In the genomic region with DNA sequence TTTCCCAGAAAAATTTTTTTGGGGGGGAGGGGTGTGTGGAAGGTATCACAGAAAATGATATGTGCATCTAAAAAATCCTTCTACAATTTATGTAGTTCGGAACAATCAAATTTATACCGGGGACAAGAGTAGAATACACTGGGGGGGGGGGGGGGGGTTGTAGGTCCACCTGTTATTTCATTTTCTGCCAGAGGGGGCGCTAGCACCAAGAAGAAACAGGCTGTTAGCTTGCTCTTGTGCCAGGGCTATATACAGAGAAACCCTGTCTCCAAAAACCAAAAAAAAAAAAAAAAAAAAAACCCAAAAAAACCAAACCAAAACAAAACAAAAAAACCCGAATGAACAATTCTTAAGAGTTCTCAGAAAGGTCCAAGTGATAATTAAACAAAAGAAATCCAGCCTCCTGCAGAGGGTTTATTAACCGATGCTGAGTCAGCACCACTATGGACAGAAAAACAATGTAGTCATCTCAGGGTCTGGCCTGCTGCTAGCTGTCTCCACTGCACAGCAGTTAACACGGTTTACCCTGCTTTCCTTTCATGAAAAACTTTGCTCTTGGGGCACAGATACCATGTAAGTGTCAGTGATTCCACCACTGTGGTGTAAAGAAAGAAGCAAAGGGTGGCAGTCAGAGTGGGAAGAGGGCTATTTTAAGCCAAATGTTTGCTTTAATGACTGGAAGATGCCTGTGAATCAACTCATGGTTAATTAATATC, we compare ENCODE assay signal across 1 mouse cellular context.
TF ChIP-seq lines count a peak whose summit lies in the region.

No protein-coding gene starts in this region.

TF ChIP-seq in MEL, 35 proteins besides CTCF, POLR2A, EP300 and RAD21 (continued from another document):
- TF ChIP-seq E2F4 (IDR thresholded peaks at IDR 0.05; ENCODE audit: borderline replicate concordance, low read depth, low read length) (no peak), GABPA (IDR thresholded peaks at IDR 0.05; ENCODE audit: low read depth, low read length) (no peak), ZMIZ1 (IDR thresholded peaks at IDR 0.05; ENCODE audit: low read depth, low read length) (no peak), ZKSCAN1 (IDR thresholded peaks at IDR 0.05; ENCODE audit: low read depth, low read length) (no peak), MAZ (IDR thresholded peaks at IDR 0.05; ENCODE audit: low read depth, low read length) (no peak), MAFK (IDR thresholded peaks at IDR 0.05; ENCODE audit: borderline replicate concordance, low read depth, low read length) (peak; percentile 97), HCFC1 (IDR thresholded peaks at IDR 0.05; ENCODE audit: low read depth, low read length) (0 out of 2 replicates have a peak, but pooled peaks have one; percentile 43), MEF2A (IDR thresholded peaks at IDR 0.05; ENCODE audit: extremely low read depth, insufficient replicate concordance, low read depth, low read length, poor library complexity, severe bottlenecking) (no peak), UBTF (IDR thresholded peaks at IDR 0.05; ENCODE audit: borderline replicate concordance, insufficient read depth, low read depth, low read length) (no peak), CHD2 (IDR thresholded peaks at IDR 0.05; ENCODE audit: low read length) (no peak), USF1 (IDR thresholded peaks at IDR 0.05; ENCODE audit: low read depth, low read length) (no peak), USF2 (IDR thresholded peaks at IDR 0.05; ENCODE audit: borderline replicate concordance in 1 of 2, insufficient read depth in 1 of 2, low read depth in 1 of 2, low read length in 2 of 2) (no peak), ETS1 (IDR thresholded peaks at IDR 0.05; ENCODE audit: low read depth, low read length) (0 out of 2 replicates have a peak, but pooled peaks have one; percentile 16), MYB (IDR thresholded peaks at IDR 0.05; ENCODE audit: low read depth, low read length) (no peak), POLR2AphosphoS5 (IDR thresholded peaks at IDR 0.05; ENCODE audit: borderline replicate concordance, low read depth, low read length) (no peak), BHLHE40 (IDR thresholded peaks at IDR 0.05; ENCODE audit: borderline replicate concordance, low read depth, low read length) (no peak)
TF ChIP-seq in MEL: peak in this region for 6.
